Mouse (Mus musculus) left cerebral cortex, adult 9 months (tissue): Measurements from ENCODE around the gene Map3k13.

Experiments used
- DNase-seq, 2 experiments: peaks; one replicate each; pipeline ENCODE4 v3.0.0; 2022; ENCODE audit warnings: low spot score in 2 of 2

The Map3k13 gene

GRCm38 (mm10) chr16:21852374-21852773 lies 58.2 kb downstream of the Map3k13 start:
- no peak for DNase-seq

- DNase-seq = peak in 1 of 2 experiments; percentile 21
These were observed 59.3 kb downstream of the Map3k13 start for GRCm38 (mm10) chr16:21853446-21853941.

- peak in 1 of 2 experiments; percentile 40 for DNase-seq
These were observed 60.6 kb downstream of the Map3k13 start for GRCm38 (mm10) chr16:21854589-21855284.

- DNase-seq = no peak
These were observed 62.0 kb downstream of the Map3k13 start for GRCm38 (mm10) chr16:21856134-21856533.

- DNase-seq = no peak
These were observed 63.0 kb downstream of the Map3k13 start for GRCm38 (mm10) chr16:21857126-21857644.

GRCm38 (mm10) chr16:21858163-21858562 lies 64.0 kb downstream of the Map3k13 start:
- no peak for DNase-seq

- DNase-seq = no peak
These were observed 64.7 kb downstream of the Map3k13 start for GRCm38 (mm10) chr16:21858882-21859281.

- DNase-seq = no peak
These were observed 68.3 kb downstream of the Map3k13 start for GRCm38 (mm10) chr16:21862448-21862847.

- no peak for DNase-seq
These were observed 71.3 kb downstream of the Map3k13 start for GRCm38 (mm10) chr16:21865250-21865982.

- no peak for DNase-seq
These were observed 71.9 kb downstream of the Map3k13 start for GRCm38 (mm10) chr16:21865983-21866575.

GRCm38 (mm10) chr16:21867727-21868126 lies 73.6 kb downstream of the Map3k13 start:
- no peak for DNase-seq

- DNase-seq = no peak
These were observed 74.5 kb downstream of the Map3k13 start for GRCm38 (mm10) chr16:21868651-21869050.

GRCm38 (mm10) chr16:21869879-21870278 lies 75.7 kb downstream of the Map3k13 start:
- no peak for DNase-seq

GRCm38 (mm10) chr16:21877735-21878134 lies 83.6 kb downstream of the Map3k13 start:
- no peak for DNase-seq

- DNase-seq = no peak
These were observed 84.7 kb downstream of the Map3k13 start for GRCm38 (mm10) chr16:21878834-21879233.

- no peak for DNase-seq
These were observed 87.0 kb downstream of the Map3k13 start for GRCm38 (mm10) chr16:21881181-21881580.

GRCm38 (mm10) chr16:21881582-21882259 lies 87.6 kb downstream of the Map3k13 start:
- peak in 1 of 2 experiments; percentile 22 for DNase-seq

- DNase-seq = no peak
These were observed 93.5 kb downstream of the Map3k13 start for GRCm38 (mm10) chr16:21887601-21888000.

GRCm38 (mm10) chr16:21893890-21894289 lies 99.7 kb downstream of the Map3k13 start:
- DNase-seq = no peak

- DNase-seq = no peak
These were observed 107.1 kb downstream of the Map3k13 start for GRCm38 (mm10) chr16:21901286-21901685.

GRCm38 (mm10) chr16:21904636-21905035 lies 110.5 kb downstream of the Map3k13 start:
- DNase-seq = no peak

GRCm38 (mm10) chr16:21905996-21906395 lies 111.8 kb downstream of the Map3k13 start:
- no peak for DNase-seq
